Mouse (Mus musculus) kidney, embryonic 16.5 days (tissue): ENCODE data around the gene Plscr4. TPM values are rescaled to one million over a fixed set of nuclear protein-coding genes. Genes with fewer than 3 reads are reported as not detected.

Source experiments
- polyA plus RNA-seq: library from polyadenylated mRNA; unstranded; fragments of >200 nt; fragmentation: Nextera tagmentation; extraction: Ambion mirVana; gene quantifications from 2 replicates; pipeline ENCODE4 v1.2.1, GENCODE M21; 2015

Gene Plscr4
- polyA plus RNA-seq, 1 experiment from 2014 or later = 4.9 TPM

Other genes starting within 250 kb of the Plscr4 start
- 82.2 and 82.5 TPM in 2 replicates for gene Plscr1, start 207.6 kb upstream of the Plscr4 start, polyA plus RNA-seq
- 42.7 and 47.8 TPM in 2 replicates for gene Plscr2, start 181.8 kb upstream of the Plscr4 start, polyA plus RNA-seq
- not detected in 2 replicates for gene 1700057G04Rik, start 148.0 kb upstream of the Plscr4 start, polyA plus RNA-seq
- gene Plod2, start 84.8 kb downstream of the Plscr4 start, polyA plus RNA-seq = 42.1 and 42.7 TPM in 2 replicates